Mouse (Mus musculus) erythroblast, embryonic 14.5 days (primary cell): ENCODE results near the gene Mboat1. TPM values are rescaled to one million over a fixed set of nuclear protein-coding genes. Genes with fewer than 3 reads are reported as not detected.

ENCODE experiments used
- H3K27me3 ChIP-seq: 2 replicates; pipeline ENCODE4 v1.6.1; 2012; ENCODE audit warnings: inconsistent platforms; ENCODE audit not compliant: control insufficient read depth
- H3K36me3 ChIP-seq: 2 replicates; pipeline ENCODE4 v1.6.1; 2012; ENCODE audit warnings: mild to moderate bottlenecking, inconsistent platforms; ENCODE audit not compliant: control insufficient read depth
- H3K4me1 ChIP-seq: 2 replicates; pipeline ENCODE4 v1.6.1; 2012; ENCODE audit warnings: inconsistent platforms; ENCODE audit not compliant: control insufficient read depth
- H3K4me3 ChIP-seq: replicated peaks from 2 replicates; pipeline ENCODE3; 2012; ENCODE audit warnings: moderate library complexity, mild to moderate bottlenecking, inconsistent platforms
- H3K9me3 ChIP-seq: 2 replicates; pipeline ENCODE4 v1.6.1; 2012; ENCODE audit warnings: low read length, inconsistent platforms, mixed read lengths; ENCODE audit not compliant: control insufficient read depth
- GATA1 ChIP-seq: IDR thresholded peaks from 2 replicates; pipeline ENCODE4 v1.6.1; 2012; ENCODE audit warnings: low read length, inconsistent platforms, mixed read lengths
- TAL1 ChIP-seq: IDR thresholded peaks from 3 replicates; pipeline ENCODE4 v1.6.1; 2012; ENCODE audit warnings: low read length, inconsistent platforms, mixed read lengths
- polyA plus RNA-seq: library from polyadenylated mRNA; stranded (reverse); fragments of >175 nt; gene quantifications from 2 replicates; pipeline ENCODE4 v1.2.3, GENCODE M21; 2012

Gene Mboat1
- polyA plus RNA-seq, 1 experiment: not detected

DNA sequence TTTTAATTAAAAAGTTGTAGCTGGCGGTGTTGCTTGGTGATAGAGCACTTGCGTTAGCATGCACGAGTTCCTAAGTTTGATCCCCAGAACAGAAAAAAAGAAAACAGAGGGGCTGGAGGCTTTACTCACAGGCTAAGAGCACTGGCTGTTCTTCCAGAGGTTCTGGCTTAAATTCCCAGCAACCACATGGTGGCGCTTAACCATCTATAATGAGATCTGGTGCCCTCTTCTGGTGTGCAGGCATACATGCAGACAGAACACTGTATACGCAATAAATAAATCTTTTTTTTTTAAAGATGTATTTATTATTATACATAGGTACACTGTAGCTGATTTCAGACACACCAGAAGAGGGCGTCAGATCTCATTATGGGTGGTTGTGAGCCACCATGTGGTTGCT lies 88.4 kb downstream of the Mboat1 start:
- Histone ChIP-seq H3K36me3 (no peaks in the 10 kb centered on the region), H3K9me3 (no peaks in the 10 kb centered on the region), H3K27me3 (no peaks in the 10 kb centered on the region), H3K4me1 (no peaks in the 10 kb centered on the region), H3K4me3 (no peak overlapping the region)
- TF ChIP-seq TAL1 (no peak), GATA1 (no peak)

DNA sequence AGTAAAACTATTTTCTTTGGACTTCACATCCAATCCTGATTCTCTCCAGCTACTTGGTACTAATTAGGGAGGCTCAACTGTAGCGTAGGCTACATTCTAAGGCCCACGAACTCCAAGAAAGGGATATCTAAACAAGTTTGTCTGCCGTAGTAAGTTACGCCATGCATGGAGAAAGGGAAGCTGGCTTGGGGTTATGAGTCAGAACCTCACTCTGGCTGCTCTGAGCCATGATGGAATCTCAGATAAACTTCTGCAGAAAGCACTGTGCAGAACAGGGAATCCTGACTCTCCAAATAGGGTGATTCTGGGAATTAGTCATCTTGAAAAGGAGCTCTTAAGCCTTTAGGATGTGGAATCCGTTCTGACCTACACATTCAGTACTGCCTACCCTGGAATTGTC lies 92.5 kb downstream of the Mboat1 start:
- Histone ChIP-seq H3K4me3 (no peak overlapping the region), H3K4me1 (no peaks in the 10 kb centered on the region), H3K36me3 (no peaks in the 10 kb centered on the region), H3K27me3 (no peaks in the 10 kb centered on the region), H3K9me3 (no peaks in the 10 kb centered on the region)
- no peak for TF ChIP-seq GATA1
- TF ChIP-seq TAL1: no peak

DNA sequence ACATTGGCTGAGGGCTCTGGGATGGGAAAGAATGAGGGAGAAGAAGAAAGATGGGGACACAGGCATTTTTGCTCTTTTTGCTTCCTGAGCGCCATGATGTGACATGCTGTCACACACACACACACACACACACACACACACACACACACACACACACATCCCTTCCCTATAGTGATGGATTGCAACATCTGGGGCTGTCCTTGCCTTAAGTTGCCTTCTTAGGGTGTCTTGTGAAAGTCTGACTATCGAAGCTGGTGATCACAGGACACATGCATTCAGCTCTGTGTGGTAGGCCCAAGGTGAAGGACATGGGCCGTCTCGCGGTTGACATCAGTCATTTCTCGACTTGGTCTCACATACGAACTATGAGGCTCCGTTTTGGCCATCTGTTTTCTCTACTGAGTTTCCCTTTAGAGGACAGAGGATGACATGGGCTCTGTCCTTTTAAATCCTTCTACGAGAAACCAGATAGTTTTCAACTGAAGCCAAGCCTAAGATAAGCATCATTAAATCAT lies 93.4 kb downstream of the Mboat1 start:
- Histone ChIP-seq H3K9me3 (no peaks in the 10 kb centered on the region), H3K27me3 (no peaks in the 10 kb centered on the region), H3K36me3 (no peaks in the 10 kb centered on the region), H3K4me1 (no peaks in the 10 kb centered on the region), H3K4me3 (no peak overlapping the region)
- TF ChIP-seq GATA1 (no peak), TAL1 (no peak)

DNA sequence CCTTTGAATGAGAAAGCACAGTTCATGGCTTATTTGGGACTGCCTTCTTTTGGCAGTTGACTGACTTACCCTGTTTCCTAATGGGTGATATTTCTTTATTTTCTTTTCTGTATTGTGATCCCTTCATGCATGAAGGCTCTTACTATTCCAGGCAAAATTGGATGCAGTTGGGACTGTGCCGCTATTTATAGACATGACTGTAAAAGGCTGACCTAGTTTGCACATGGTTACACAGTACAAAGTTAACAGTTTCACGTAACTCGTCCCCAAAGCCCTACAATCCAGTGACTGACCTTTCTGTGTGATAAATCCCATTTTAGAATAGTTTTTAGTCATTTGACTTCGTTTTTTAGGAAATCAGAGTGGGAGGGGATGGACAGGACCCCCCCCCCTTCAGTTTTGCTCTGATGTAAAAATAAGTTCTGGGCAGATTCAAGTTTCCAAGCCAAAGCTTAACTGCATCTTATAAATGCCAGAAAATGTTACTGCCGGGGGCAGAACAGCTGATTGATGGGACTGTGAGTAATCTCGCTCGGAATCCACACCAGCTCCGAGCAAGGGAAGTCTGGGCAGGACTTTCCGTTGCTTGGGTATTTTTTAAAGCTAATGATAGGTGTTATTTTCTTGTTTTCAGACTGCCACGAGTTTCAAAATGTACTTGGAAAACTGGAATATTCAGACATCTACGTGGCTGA lies 98.9 kb downstream of the Mboat1 start:
- no peaks in the 10 kb centered on the region for H3K36me3 ChIP-seq
- TF ChIP-seq GATA1 (no peak), TAL1 (no peak)
- H3K9me3 ChIP-seq: no peaks in the 10 kb centered on the region
- H3K4me3 ChIP-seq: no peak overlapping the region
- H3K27me3 ChIP-seq: no peaks in the 10 kb centered on the region
- no peaks in the 10 kb centered on the region for H3K4me1 ChIP-seq

DNA sequence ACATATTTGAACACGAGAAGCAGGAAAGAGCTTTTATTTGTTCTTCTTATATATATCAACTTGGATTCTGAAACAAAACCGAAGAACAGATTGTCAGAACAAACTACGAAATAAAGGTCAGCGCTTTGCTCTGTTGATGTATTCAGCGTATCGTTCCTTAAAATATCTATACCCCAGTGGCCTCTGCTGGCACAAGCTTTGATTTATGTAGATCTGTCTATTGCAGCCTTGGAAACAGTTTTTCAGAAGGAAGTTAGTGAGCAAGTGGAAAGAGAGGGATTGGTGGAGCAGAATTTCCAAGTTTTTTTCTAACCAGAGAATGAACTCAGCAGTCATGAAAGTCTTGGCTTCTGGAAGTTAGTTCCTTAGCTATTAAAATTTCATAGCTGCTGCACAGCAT lies 103.1 kb downstream of the Mboat1 start:
- no peaks in the 10 kb centered on the region for H3K4me1 ChIP-seq
- no peaks in the 10 kb centered on the region for H3K27me3 ChIP-seq
- no peaks in the 10 kb centered on the region for H3K9me3 ChIP-seq
- no peaks in the 10 kb centered on the region for H3K36me3 ChIP-seq
- no peak for TF ChIP-seq GATA1
- no peak for TF ChIP-seq TAL1
- no peak overlapping the region for H3K4me3 ChIP-seq

DNA sequence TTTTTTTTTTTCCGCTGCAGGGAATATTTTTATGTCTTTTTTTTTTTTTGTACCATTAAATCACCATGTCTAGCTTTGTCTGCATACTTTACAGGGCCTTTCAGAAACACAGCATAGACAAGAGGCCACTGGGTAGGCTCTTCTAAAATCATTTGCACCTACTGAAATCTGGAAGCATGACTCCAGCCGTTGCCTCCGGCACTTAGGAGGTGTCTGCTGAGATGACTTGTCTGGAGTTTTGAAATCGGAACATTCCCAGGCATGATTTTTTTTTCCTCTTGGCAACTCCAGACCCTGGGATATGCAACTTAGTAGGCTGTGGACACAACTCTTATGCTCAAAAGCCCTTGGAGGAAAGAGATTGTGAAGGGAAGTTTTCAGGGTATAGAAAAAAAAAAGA lies 109.3 kb downstream of the Mboat1 start:
- H3K4me1 ChIP-seq: no peaks in the 10 kb centered on the region
- H3K27me3 ChIP-seq: no peaks in the 10 kb centered on the region
- no peak for TF ChIP-seq GATA1
- no peaks in the 10 kb centered on the region for H3K9me3 ChIP-seq
- no peaks in the 10 kb centered on the region for H3K36me3 ChIP-seq
- no peak overlapping the region for H3K4me3 ChIP-seq

GRCm38 (mm10) chr13:30250341-30250905 lies 114.1 kb downstream of the Mboat1 start:
- Histone ChIP-seq H3K9me3 (no peaks in the 10 kb centered on the region), H3K4me1 (no peaks in the 10 kb centered on the region), H3K27me3 (no peaks in the 10 kb centered on the region), H3K36me3 (no peaks in the 10 kb centered on the region), H3K4me3 (no peak overlapping the region)
- TF ChIP-seq GATA1 (no peak), TAL1 (no peak)

DNA sequence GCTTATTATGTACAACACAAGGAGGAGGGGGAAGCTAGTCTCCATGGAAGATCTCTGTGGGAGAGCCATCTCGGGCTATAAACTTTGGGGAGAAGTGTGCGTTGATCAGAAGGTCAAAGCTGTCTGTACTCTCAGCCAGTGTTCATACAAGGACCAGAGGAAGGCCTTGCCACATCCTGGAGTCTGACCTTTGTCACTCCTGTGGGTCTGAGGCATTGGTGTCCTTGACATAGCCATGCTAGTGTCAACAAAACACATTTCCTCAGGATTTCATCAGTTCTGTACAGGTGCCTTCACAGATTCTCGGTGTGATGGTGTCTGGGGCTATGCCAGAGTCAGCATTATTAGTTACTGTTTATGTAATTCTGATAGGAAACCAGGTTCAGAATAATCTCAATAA lies 115.1 kb downstream of the Mboat1 start:
- H3K36me3 ChIP-seq: no peaks in the 10 kb centered on the region
- H3K9me3 ChIP-seq: no peaks in the 10 kb centered on the region
- no peak overlapping the region for H3K4me3 ChIP-seq
- H3K27me3 ChIP-seq: no peaks in the 10 kb centered on the region
- no peaks in the 10 kb centered on the region for H3K4me1 ChIP-seq
- no peak for TF ChIP-seq TAL1
- TF ChIP-seq GATA1: no peak

DNA sequence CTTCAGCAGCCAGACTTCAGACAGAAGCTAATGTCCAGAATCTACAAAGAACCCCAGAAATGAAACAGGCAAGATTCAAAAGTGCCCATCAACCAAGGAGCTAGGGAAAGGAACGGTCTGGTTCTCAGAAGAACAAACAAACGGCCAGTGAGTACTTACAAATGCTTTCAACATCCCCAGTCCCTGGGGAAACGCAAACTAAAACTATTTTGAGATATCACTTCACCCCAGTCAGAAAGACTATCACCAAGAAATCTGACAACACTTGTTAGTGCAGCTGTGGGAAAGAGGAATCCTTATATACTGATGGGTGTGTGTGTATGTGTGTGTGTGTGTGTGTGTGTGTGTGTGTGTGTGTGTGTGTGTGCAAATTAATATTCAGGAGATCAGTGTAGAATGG lies 116.4 kb downstream of the Mboat1 start:
- H3K36me3 ChIP-seq: no peaks in the 10 kb centered on the region
- H3K4me3 ChIP-seq: no peak overlapping the region
- TF ChIP-seq TAL1 (no peak), GATA1 (no peak)
- no peaks in the 10 kb centered on the region for H3K9me3 ChIP-seq
- no peaks in the 10 kb centered on the region for H3K27me3 ChIP-seq
- no peaks in the 10 kb centered on the region for H3K4me1 ChIP-seq
